Mouse (Mus musculus): ENCODE data around the gene Ghdc.

DNA sequence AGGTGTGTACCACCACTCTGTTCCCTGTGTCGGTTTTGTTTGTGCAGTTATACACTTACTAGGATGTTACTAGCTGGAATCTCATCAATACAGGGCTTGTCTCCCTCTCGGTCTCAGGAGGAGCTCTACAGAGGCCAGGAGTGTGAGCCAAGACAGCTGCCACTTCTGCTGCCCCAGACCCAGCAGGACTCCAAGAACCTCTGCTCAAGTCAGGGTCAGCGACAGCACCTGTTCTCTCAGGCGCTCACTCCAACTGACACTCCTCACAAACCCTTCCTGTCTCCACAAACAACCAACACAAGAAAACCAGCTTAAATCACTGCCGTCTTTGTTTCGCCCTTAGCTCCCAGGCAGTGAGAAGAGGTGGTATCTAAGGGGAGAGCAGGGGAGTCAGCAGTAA lies 42.2 kb downstream of the Ghdc start:
- no peak for TF ChIP-seq POLR2A (IDR thresholded peaks at IDR 0.05; ENCODE audit: insufficient read depth, low read length)
- TF ChIP-seq CTCF (IDR thresholded peaks at IDR 0.05; ENCODE audit: low read depth, low read length), result no peak
- TF ChIP-seq EP300 (IDR thresholded peaks at IDR 0.05; ENCODE audit: insufficient read depth, low read depth, low read length), result no peak
